Mouse (Mus musculus) embryonic facial prominence, embryonic 12.5 days (tissue): ENCODE results near the gene Cep164. TPM values are rescaled to one million over a fixed set of nuclear protein-coding genes. Genes with fewer than 3 reads are reported as not detected.

Experiments used
- ATAC-seq: fragments of 200-750 bp; cut with Nextera tagmentation; 2 replicates; pipeline ENCODE4 v1.8.0; 2017; ENCODE audit not compliant: insufficient number of reproducible peaks, insufficient read depth, low FRiP score, low TSS enrichment
- H3K27ac ChIP-seq: fragments of 300-500 bp; sonication (generic); 2 replicates; pipeline ENCODE4 v1.5.1; 2016; ENCODE audit warnings: mild to moderate bottlenecking
- H3K27me3 ChIP-seq: fragments of 300-500 bp; sonication (generic); 2 replicates; pipeline ENCODE4 v1.6.1; 2016; ENCODE audit warnings: mild to moderate bottlenecking, moderate library complexity
- H3K36me3 ChIP-seq: fragments of 300-500 bp; sonication (generic); 2 replicates; pipeline ENCODE4 v1.6.1; 2016; ENCODE audit warnings: mild to moderate bottlenecking
- H3K4me1 ChIP-seq: fragments of 300-500 bp; sonication (generic); 2 replicates; pipeline ENCODE4 v1.6.1; 2016
- H3K4me2 ChIP-seq: fragments of 300-500 bp; sonication (generic); replicated peaks from 2 replicates; pipeline ENCODE4 v1.6.1; 2016; ENCODE audit warnings: mild to moderate bottlenecking, moderate library complexity
- H3K4me3 ChIP-seq: fragments of 300-500 bp; sonication (generic); 2 replicates; pipeline ENCODE4 v1.5.1; 2016; ENCODE audit warnings: mild to moderate bottlenecking
- H3K9ac ChIP-seq: fragments of 300-500 bp; sonication (generic); 2 replicates; pipeline ENCODE4 v1.6.1; 2016; ENCODE audit warnings: mild to moderate bottlenecking, moderate library complexity
- H3K9me3 ChIP-seq: fragments of 300-500 bp; sonication (generic); 2 replicates; pipeline ENCODE4 v1.6.1; 2016; ENCODE audit warnings: mild to moderate bottlenecking, moderate library complexity
- WGBS: fragments of 180-500 bp; shearing (Covaris S2); methylation state at CpG from one replicate; pipeline ENCODE4 v1.1.7; 2016; 5-methylcytosine and 5-hydroxymethylcytosine counted together
- polyA plus RNA-seq: library from polyadenylated mRNA; unstranded; fragments of >200 nt; fragmentation: Nextera tagmentation; extraction: Ambion mirVana; gene quantifications from 2 replicates; pipeline ENCODE4 v1.2.1, GENCODE M21; 2016

Gene Cep164
- polyA plus RNA-seq, 1 experiment from 2014 or later = 21.2 TPM

DNA sequence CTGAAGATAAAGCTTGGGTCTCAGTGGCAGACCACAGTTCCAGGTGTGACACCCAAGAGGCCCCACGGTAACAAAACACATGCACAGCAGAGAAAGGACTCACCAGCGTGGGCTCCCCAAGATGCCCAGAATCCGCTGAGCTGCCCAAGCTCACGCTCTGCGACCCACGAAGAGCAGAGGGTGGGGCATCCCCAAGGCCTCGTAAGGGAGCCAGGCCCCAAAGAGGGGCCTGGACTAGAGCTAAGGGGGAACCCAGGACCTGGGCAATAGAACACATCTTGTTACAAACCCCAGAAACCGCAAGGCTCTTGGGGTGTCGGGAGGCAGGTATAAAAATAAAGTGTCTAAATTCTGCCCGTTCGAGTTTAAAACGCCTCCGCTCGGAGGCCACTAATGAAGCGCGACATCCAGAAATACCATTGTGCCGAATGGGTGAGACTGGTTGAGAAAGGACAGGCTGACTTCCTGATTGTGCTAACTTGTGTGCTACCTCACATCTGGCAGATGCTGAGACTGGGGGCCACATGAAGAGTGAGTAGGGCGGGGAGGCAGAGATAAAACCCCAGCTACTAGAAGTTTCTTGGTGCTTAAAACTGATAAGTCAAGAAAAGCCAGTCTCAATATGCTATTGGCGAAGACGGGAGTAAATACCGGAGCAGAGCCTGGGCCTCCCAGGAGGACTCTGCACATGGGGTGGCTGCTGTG lies 25.3 kb downstream of the Cep164 start:
- no peak overlapping the region for H3K4me2 ChIP-seq
- no peak for ATAC-seq
- H3K9ac ChIP-seq = no peak overlapping the region
- 82% methylated on average over 21 of the region's 21 CpGs for WGBS
- H3K27ac ChIP-seq = no peak overlapping the region
- H3K27me3 ChIP-seq = no peaks in the 10 kb centered on the region
- H3K4me3 ChIP-seq = no peak overlapping the region
- H3K36me3 ChIP-seq = peaks cover 36% of the 10 kb centered on the region
- H3K9me3 ChIP-seq = no peaks in the 10 kb centered on the region
- H3K4me1 ChIP-seq = peaks cover 12% of the 10 kb centered on the region

DNA sequence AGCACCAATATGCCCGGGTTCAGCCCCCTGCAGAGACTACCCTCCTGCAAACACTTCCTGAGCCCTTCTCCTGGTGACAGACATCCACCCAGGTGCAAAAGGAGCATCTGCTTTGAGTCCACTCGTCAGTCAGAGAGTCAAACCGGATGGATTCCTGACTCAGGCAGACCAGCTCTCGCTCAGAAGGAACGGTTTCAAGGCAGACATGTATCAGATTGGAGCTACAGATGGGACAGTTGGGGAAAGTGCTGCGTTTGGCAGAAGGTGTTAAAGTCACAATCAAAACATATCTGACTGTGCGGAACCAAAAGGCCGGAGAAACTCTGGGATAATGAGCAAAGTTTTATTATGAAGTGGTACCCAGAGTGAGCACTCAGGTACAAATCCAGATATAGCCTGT lies 29.1 kb downstream of the Cep164 start:
- no peaks in the 10 kb centered on the region for H3K27me3 ChIP-seq
- H3K27ac ChIP-seq = peak overlapping the region; percentile 55; the same call in 1 of the 2 replicates
- peaks cover 15% of the 10 kb centered on the region for H3K4me1 ChIP-seq
- peak overlapping the region; percentile 33; the same call in 1 of the 2 replicates for H3K4me2 ChIP-seq
- no peak overlapping the region for H3K9ac ChIP-seq
- no peak overlapping the region for H3K4me3 ChIP-seq
- peaks cover 15% of the 10 kb centered on the region; the same call in 1 of the 2 replicates for H3K36me3 ChIP-seq
- WGBS = 76% methylated on average over 8 of the region's 8 CpGs
- ATAC-seq = no peak
- no peaks in the 10 kb centered on the region for H3K9me3 ChIP-seq

DNA sequence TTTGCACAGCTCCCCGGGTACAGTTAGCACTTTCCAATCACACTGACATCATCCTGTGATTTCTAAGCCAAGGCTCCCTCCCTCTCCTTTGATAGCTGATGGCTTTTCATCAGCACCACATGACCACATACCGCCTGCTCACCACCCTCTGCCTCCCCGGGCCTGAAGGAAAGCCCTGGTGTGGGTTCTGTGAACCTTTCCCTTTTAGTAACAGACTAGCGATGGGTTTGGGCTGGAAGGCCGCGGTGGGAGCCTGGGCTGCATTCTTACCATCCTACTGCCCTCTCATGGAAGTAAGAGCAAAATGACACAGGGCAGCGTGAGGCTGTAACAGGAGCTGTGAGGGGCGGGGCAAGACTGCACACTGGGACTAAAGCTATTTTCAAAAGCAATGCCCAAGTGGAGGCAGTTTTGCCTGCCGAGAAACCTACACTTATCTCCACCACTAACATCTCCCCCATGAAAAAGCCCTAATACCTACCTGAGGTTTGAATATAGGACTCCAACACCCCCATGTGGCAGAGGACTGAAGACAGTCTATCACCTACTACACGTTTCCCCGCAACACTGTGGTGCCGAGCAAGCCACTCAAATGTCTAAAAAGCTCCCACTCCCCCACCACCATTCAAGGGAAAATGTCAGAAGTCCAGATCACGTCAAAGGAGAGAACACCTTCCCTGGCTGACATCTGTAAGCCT lies 29.9 kb downstream of the Cep164 start:
- peak overlapping the region; percentile 33 for H3K4me2 ChIP-seq
- peaks cover 15% of the 10 kb centered on the region for H3K4me1 ChIP-seq
- ATAC-seq = peak; percentile 77
- H3K27me3 ChIP-seq = no peaks in the 10 kb centered on the region
- peaks cover 23% of the 10 kb centered on the region for H3K36me3 ChIP-seq
- 10% methylated on average over 13 of the region's 13 CpGs for WGBS
- peak overlapping the region; percentile 57 for H3K27ac ChIP-seq
- peak overlapping the region; percentile 33; the same call in 1 of the 2 replicates for H3K9ac ChIP-seq
- H3K9me3 ChIP-seq = no peaks in the 10 kb centered on the region
- H3K4me3 ChIP-seq = no peak overlapping the region

DNA sequence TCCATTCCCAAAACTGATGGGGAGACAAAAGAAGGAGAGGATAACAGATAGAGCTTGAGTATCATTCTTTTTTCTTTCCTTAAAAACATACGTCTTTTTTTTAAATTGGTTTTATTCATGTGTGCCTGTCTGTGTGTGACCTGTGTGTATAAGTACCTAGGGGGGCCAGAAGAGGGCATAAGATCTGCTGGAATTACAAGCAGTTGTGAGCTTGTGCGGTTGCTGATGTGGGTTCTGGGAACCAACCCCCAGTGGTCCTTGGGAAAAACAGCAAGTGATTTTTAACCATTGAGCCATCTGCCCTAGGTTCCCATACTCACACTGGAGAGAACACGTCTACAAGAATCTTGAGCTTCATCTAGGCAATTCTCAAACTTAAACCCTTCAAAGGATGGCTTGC lies 31.2 kb downstream of the Cep164 start:
- H3K36me3 ChIP-seq = peaks cover 29% of the 10 kb centered on the region
- H3K27ac ChIP-seq = no peak overlapping the region
- 80% methylated on average over 3 of the region's 3 CpGs for WGBS
- no peak overlapping the region for H3K4me3 ChIP-seq
- H3K9ac ChIP-seq = no peak overlapping the region
- ATAC-seq = no peak
- H3K9me3 ChIP-seq = no peaks in the 10 kb centered on the region
- H3K27me3 ChIP-seq = no peaks in the 10 kb centered on the region
- no peak overlapping the region for H3K4me2 ChIP-seq
- H3K4me1 ChIP-seq = peaks cover 15% of the 10 kb centered on the region

DNA sequence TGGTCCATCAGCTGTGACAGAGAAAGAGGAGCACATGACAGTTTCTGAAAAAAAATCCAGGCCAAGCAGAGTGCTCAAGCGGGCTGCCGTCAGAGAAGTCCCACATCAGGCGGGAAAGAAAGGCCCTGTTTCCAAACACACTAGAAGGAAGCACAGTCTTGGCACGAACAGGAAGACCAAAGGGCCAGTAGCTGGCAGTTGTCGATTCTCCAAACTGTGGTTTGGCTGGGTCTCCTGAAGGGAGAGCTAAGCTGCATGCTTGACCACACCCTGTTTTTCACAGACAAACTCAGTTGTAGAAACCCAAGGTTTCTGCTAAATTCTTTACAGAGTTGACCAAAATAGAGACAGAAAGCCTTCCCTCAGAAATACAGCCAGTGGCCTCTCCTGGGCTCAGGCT lies 32.8 kb downstream of the Cep164 start:
- ATAC-seq = no peak
- 87% methylated on average over 5 of the region's 5 CpGs for WGBS
- Histone ChIP-seq H3K4me2 (no peak overlapping the region), H3K9ac (no peak overlapping the region), H3K9me3 (no peaks in the 10 kb centered on the region), H3K27me3 (no peaks in the 10 kb centered on the region), H3K4me3 (no peak overlapping the region), H3K36me3 (peaks cover 36% of the 10 kb centered on the region), H3K4me1 (peaks cover 15% of the 10 kb centered on the region), H3K27ac (no peak overlapping the region)

DNA sequence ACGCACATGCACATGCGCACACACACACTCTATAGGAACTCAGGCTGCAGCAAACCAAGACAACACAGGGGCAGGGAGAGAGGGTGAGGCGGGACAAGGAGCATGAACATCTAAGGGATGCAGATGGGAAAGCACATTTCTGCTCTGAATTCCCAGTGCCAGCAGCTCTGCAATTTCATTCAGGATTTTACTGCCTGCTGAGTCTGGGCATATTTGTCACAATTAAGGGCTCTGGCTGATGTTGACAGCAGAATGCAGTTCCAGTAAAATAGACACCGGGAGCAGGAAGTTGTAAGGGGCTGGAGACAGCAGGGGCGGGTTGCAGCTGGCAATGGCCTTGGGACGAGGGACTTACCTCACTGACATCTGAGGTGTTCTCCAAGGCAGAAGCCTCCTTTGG lies 34.8 kb downstream of the Cep164 start:
- H3K4me1 ChIP-seq = peaks cover 7% of the 10 kb centered on the region
- no peak overlapping the region for H3K4me3 ChIP-seq
- no peaks in the 10 kb centered on the region for H3K27me3 ChIP-seq
- no peak overlapping the region for H3K9ac ChIP-seq
- WGBS = 82% methylated on average over 6 of the region's 6 CpGs
- no peak overlapping the region for H3K27ac ChIP-seq
- ATAC-seq = no peak
- H3K9me3 ChIP-seq = no peaks in the 10 kb centered on the region
- H3K4me2 ChIP-seq = no peak overlapping the region
- peaks cover 48% of the 10 kb centered on the region for H3K36me3 ChIP-seq

DNA sequence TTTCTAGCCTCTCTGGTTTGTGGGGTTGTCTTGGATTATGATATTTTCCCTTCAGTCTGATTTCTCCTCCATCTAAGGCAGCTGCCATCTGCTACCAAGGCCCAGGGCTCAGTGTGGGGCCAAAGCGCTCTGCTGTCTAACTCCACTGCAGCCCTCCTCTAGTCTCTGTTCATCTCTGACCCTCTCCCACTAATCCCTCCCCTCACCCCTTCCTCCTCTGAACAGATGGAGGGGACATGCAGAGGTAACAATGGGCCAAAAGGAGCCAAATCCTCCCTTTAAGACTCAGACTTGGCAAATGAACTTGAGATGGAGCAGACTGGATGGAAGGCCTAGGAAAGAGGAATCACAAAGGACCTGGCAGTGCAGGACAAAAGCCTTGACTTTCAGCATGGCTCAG lies 36.3 kb downstream of the Cep164 start:
- Histone ChIP-seq H3K9ac (no peak overlapping the region), H3K27ac (no peak overlapping the region), H3K4me1 (no peaks in the 10 kb centered on the region), H3K4me2 (no peak overlapping the region), H3K27me3 (no peaks in the 10 kb centered on the region), H3K9me3 (no peaks in the 10 kb centered on the region), H3K36me3 (peaks cover 48% of the 10 kb centered on the region), H3K4me3 (no peak overlapping the region)
- WGBS = 86% methylated on average over 1 of the region's 1 CpGs
- no peak for ATAC-seq

DNA sequence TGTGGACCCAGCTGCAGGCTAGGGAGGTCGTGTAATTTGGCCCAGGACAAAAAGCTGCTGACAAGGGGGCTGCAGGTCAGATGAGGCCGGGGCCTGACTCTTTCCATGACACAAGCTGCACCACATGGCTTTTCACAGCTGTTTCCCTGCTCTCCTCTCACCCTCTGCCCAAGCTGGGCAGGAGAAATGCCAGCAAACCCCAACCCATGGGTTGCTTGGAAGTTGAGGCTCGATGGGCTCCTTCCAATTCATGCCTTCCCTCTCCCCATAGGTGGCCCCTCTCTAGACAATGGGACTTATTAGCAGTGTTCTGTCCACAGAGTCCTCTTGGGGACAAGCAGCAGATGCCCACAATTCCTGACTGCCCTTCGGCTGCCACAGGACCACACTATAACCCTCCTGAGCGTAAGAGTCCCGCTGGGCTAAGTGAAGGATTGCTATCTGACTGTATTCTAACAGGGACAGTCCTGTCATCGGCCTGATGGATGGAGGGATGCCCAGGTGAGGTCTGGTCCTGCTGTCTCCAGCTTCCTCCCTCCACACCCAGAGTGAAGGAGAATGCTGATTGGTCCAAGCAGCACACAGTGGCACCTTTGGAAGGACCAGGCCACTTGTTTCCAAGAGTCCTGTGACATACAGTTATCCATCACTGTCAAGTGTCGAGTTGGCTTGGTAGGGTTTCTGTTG lies 36.9 kb downstream of the Cep164 start:
- Histone ChIP-seq H3K36me3 (peaks cover 48% of the 10 kb centered on the region), H3K4me2 (no peak overlapping the region), H3K27ac (no peak overlapping the region), H3K27me3 (no peaks in the 10 kb centered on the region), H3K4me3 (no peak overlapping the region), H3K9me3 (no peaks in the 10 kb centered on the region), H3K4me1 (no peaks in the 10 kb centered on the region), H3K9ac (no peak overlapping the region)
- WGBS = 77% methylated on average over 8 of the region's 8 CpGs
- ATAC-seq = no peak

DNA sequence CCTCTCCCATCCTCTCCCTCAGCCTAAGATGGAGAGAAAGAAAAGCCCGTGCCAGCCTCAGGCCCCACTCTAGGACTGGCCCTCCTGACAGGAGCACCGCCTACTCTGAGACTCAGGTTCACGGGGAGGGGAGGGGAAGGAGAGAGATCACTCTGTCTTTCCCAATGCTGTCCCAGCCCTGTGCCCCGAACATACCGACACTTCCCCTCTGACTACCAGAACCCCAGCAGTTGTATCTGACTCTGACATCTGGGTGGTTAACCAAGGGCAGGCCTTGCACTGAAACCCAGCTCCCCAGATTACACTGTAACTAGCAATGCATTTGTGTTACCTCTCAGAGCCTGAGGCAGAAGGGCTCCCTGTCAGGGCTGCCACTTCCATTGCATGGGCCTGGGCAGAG lies 40.1 kb downstream of the Cep164 start:
- H3K27me3 ChIP-seq = no peaks in the 10 kb centered on the region
- peaks cover 35% of the 10 kb centered on the region for H3K36me3 ChIP-seq
- no peak overlapping the region for H3K4me3 ChIP-seq
- H3K4me1 ChIP-seq = no peaks in the 10 kb centered on the region
- 60% methylated on average over 5 of the region's 5 CpGs for WGBS
- H3K9ac ChIP-seq = no peak overlapping the region
- ATAC-seq = no peak
- no peak overlapping the region for H3K4me2 ChIP-seq
- H3K9me3 ChIP-seq = no peaks in the 10 kb centered on the region
- no peak overlapping the region for H3K27ac ChIP-seq

DNA sequence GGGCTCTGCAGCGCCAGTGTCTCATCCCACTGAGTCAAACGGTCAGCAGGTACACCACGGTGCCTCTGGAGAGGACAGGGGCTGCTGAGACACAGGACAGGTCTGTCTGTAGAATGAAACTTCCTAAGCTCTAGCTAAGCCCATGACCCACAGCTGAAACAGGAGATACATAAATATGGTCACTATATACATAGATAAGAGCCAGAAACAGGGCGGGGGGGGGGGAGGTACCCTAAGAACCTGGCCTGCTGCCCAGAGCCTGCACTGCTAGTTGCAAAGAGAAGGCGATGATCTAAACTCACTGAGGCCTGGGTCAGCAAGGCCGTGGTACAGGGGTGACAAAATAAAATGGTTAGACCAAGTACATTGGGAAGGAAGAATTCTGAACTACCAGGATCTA lies 40.9 kb downstream of the Cep164 start:
- no peak overlapping the region for H3K4me2 ChIP-seq
- H3K9me3 ChIP-seq = no peaks in the 10 kb centered on the region
- H3K4me1 ChIP-seq = no peaks in the 10 kb centered on the region
- no peak overlapping the region for H3K27ac ChIP-seq
- H3K27me3 ChIP-seq = no peaks in the 10 kb centered on the region
- 89% methylated on average over 6 of the region's 6 CpGs for WGBS
- peaks cover 28% of the 10 kb centered on the region for H3K36me3 ChIP-seq
- ATAC-seq = no peak
- no peak overlapping the region for H3K9ac ChIP-seq
- no peak overlapping the region for H3K4me3 ChIP-seq

DNA sequence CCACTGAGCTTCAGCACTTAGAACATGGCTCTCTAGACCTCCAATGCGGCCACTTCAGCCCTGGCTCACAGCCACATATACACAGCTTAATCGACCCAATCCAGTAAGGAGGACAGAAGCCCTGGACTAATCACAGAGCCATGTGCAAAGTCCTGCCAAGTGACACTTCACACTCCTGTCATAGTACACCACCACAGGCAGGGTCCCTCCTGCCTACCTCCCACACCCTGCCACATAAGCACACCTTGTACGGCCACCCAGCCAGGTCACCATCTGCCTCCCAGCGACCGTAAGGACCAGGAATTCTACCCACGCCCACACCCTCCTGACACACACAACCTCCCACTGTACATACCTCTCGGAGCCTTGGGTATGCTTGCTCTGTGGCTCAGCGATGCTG lies 41.4 kb downstream of the Cep164 start:
- Histone ChIP-seq H3K4me2 (no peak overlapping the region), H3K9ac (no peak overlapping the region), H3K4me1 (no peaks in the 10 kb centered on the region), H3K27me3 (no peaks in the 10 kb centered on the region), H3K36me3 (peaks cover 26% of the 10 kb centered on the region), H3K9me3 (no peaks in the 10 kb centered on the region), H3K27ac (no peak overlapping the region), H3K4me3 (no peak overlapping the region)
- WGBS = 88% methylated on average over 8 of the region's 8 CpGs
- ATAC-seq = no peak
